Mouse (Mus musculus): Measurements from ENCODE around the gene Zfp110. TPM values are rescaled to one million over a fixed set of nuclear protein-coding genes. Genes with fewer than 3 reads are reported as not detected.

Zfp110 gene
- polyA plus RNA-seq, 1 experiment from 2014 or later, result 8.1 TPM

DNA sequence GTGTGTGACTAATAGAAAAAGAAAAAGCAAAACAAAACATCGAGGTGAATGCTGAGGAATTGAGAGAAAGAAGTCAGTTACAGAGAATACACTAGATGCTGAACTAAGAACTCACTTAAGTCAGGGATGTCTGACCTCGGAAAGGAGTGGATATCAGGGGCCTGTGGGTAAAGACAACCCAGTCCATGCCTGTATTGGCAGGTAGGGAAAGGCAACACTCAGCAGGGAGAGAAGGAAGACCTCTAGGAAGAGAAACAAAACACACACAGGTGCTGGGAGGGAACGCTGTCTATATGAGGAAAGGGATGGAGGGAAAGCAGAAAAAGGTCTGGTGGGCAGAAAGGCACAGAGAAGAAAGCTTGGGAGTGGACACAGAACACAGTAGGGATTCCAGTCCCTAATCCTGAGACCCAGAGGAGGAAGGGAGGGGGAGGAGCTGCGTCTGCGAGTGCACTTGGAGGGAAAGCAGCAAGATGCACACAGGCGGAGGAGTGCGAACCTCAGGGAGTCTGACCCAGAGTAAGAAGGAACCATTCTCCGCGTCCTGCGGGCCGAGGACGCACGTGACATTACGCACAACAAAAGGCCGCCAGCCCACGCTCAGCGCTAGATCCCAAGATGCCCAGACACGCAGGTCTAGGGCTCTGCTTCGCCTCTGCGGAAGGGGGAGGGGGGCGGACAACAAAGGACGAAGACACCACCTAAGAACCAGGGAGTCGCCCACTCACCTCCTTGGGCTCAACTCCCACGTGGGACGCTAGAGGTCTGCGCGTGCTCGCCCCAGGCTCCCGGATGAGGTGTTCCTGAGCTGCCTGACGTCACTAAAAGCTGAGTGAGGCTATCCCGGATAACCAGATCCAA, 31.5 kb upstream of the Zfp110 start, which contains the start of gene Zscan18:
Gene Zscan18, minus strand, starts transcription at position 770 of the 861 bp plus-strand sequence.
- no peak within 1 kb of the TSS for H3K27ac ChIP-seq (ENCODE audit: low read depth)
- no peaks in the 10 kb centered on the region for H3K36me3 ChIP-seq (replicated peaks; ENCODE audit: insufficient read depth, low read length)
- DNase-seq, result peak; percentile 58
- TF ChIP-seq CTCF (IDR thresholded peaks at IDR 0.05; ENCODE audit: low read depth) (no peak), EP300 (IDR thresholded peaks at IDR 0.05; ENCODE audit: low read depth) (no peak)
- no peaks in the 10 kb centered on the region for H3K9me3 ChIP-seq (ENCODE audit: low read length)
- peak within 1 kb of the TSS; percentile 51 for H3K4me3 ChIP-seq (ENCODE audit: low read depth, low read length)
- peaks cover 13% of the 10 kb centered on the region for H3K4me1 ChIP-seq (ENCODE audit: insufficient read depth)
- 4% methylated on average over 31 of the region's 31 CpGs for WGBS (ENCODE audit: insufficient replicate concordance)
- peak within 1 kb of the TSS; percentile 74 for H3K4me2 ChIP-seq (ENCODE audit: low read depth, low read length)
- no peaks in the 10 kb centered on the region for H3K27me3 ChIP-seq (ENCODE audit: insufficient read depth, low read length)
- peak; percentile 92 for ATAC-seq
- H3K9ac ChIP-seq (replicated peaks), result peak within 1 kb of the TSS; percentile 51

- Histone ChIP-seq H3K4me2 (ENCODE audit: low read depth, low read length) (peak overlapping the region; percentile 74), H3K27me3 (ENCODE audit: insufficient read depth, low read length) (no peaks in the 10 kb centered on the region), H3K4me3 (ENCODE audit: low read depth, low read length) (peak overlapping the region; percentile 51), H3K9ac (replicated peaks) (peak overlapping the region; percentile 51), H3K9me3 (ENCODE audit: low read length) (0 out of 2 replicates have a peak, but pooled peaks cover 2% of the 10 kb centered on the region), H3K36me3 (replicated peaks; ENCODE audit: insufficient read depth, low read length) (peaks cover 3% of the 10 kb centered on the region; the same call in 1 of the 2 replicates), H3K27ac (ENCODE audit: low read depth) (no peak overlapping the region), H3K4me1 (ENCODE audit: insufficient read depth) (peaks cover 13% of the 10 kb centered on the region)
- no peak for TF ChIP-seq CTCF (IDR thresholded peaks at IDR 0.05; ENCODE audit: low read depth)
- TF ChIP-seq EP300 (IDR thresholded peaks at IDR 0.05; ENCODE audit: low read depth), result no peak
- no peak for DNase-seq
- WGBS (ENCODE audit: insufficient replicate concordance), result 2% methylated on average over 16 of the region's 16 CpGs
- no peak for ATAC-seq
Observed at GRCm38 (mm10) chr7:12803727-12804071, 30.9 kb upstream of the Zfp110 start.

GRCm38 (mm10) chr7:12815566-12815965, 19.0 kb upstream of the Zfp110 start:
- 84% methylated on average over 8 of the region's 8 CpGs for WGBS (ENCODE audit: insufficient replicate concordance)
- H3K4me2 ChIP-seq (ENCODE audit: low read depth, low read length), result no peak overlapping the region

GRCm38 (mm10) chr7:12818521-12819295, 15.9 kb upstream of the Zfp110 start, which contains the start of gene Zfp329:
Gene Zfp329 (minus strand): TSS chr7:12818858.
- H3K4me3 ChIP-seq (ENCODE audit: low read depth, low read length), result peak within 1 kb of the TSS; percentile 96
- H3K4me2 ChIP-seq (ENCODE audit: low read depth, low read length), result peak within 1 kb of the TSS; percentile 89
- 1% methylated on average over 37 of the region's 40 CpGs for WGBS (ENCODE audit: insufficient replicate concordance)
- DNase-seq (peak; percentile 91), ATAC-seq (peak; percentile 99)
- H3K36me3 ChIP-seq (replicated peaks; ENCODE audit: insufficient read depth, low read length), result 0 out of 2 replicates have a peak, but pooled peaks cover 3% of the 10 kb centered on the region
- H3K9ac ChIP-seq (replicated peaks), result peak within 1 kb of the TSS; percentile 90
- H3K4me1 ChIP-seq (ENCODE audit: insufficient read depth), result peaks cover 6% of the 10 kb centered on the region
- peaks cover 13% of the 10 kb centered on the region for H3K9me3 ChIP-seq (ENCODE audit: low read length)
- 0 out of 2 replicates have a peak within 1 kb of the TSS, but pooled peaks have one; percentile 48 for H3K27ac ChIP-seq (ENCODE audit: low read depth)
- no peaks in the 10 kb centered on the region for H3K27me3 ChIP-seq (ENCODE audit: insufficient read depth, low read length)
- TF ChIP-seq CTCF (IDR thresholded peaks at IDR 0.05; ENCODE audit: low read depth), result no peak

More at GRCm38 (mm10) chr7:12815566-12815965, 19.0 kb upstream of the Zfp110 start:
- ATAC-seq (no peak), DNase-seq (no peak)
- Histone ChIP-seq H3K4me3 (ENCODE audit: low read depth, low read length) (no peak overlapping the region), H3K36me3 (replicated peaks; ENCODE audit: insufficient read depth, low read length) (peaks cover 13% of the 10 kb centered on the region), H3K9ac (replicated peaks) (no peak overlapping the region), H3K27ac (ENCODE audit: low read depth) (no peak overlapping the region), H3K27me3 (ENCODE audit: insufficient read depth, low read length) (no peaks in the 10 kb centered on the region), H3K4me1 (ENCODE audit: insufficient read depth) (peaks cover 6% of the 10 kb centered on the region), H3K9me3 (ENCODE audit: low read length) (peaks cover 18% of the 10 kb centered on the region)
- no peak for TF ChIP-seq EP300 (IDR thresholded peaks at IDR 0.05; ENCODE audit: low read depth)

- no peak for DNase-seq
Observed at GRCm38 (mm10) chr7:12835193-12835671, 671 bp downstream of the Zfp110 start.

More at GRCm38 (mm10) chr7:12835193-12835671, 671 bp downstream of the Zfp110 start:
- Histone ChIP-seq H3K36me3 (replicated peaks; ENCODE audit: insufficient read depth, low read length) (peaks cover 33% of the 10 kb centered on the region), H3K9ac (replicated peaks) (peak overlapping the region; percentile 83), H3K27ac (ENCODE audit: low read depth) (peak overlapping the region; percentile 89), H3K4me2 (ENCODE audit: low read depth, low read length) (peak overlapping the region; percentile 85), H3K4me3 (ENCODE audit: low read depth, low read length) (peak overlapping the region; percentile 78), H3K9me3 (ENCODE audit: low read length) (peaks cover 11% of the 10 kb centered on the region; the same call in 1 of the 2 replicates), H3K4me1 (ENCODE audit: insufficient read depth) (peaks cover 4% of the 10 kb centered on the region; the same call in 1 of the 2 replicates), H3K27me3 (ENCODE audit: insufficient read depth, low read length) (no peaks in the 10 kb centered on the region)
- ATAC-seq, result peak; percentile 29
- TF ChIP-seq CTCF (IDR thresholded peaks at IDR 0.05; ENCODE audit: low read depth), result no peak
- no peak for TF ChIP-seq EP300 (IDR thresholded peaks at IDR 0.05; ENCODE audit: low read depth)
- 32% methylated on average over 13 of the region's 13 CpGs for WGBS (ENCODE audit: insufficient replicate concordance)
